Mouse (Mus musculus): ENCODE data around the gene BC003965. TPM values are rescaled to one million over a fixed set of nuclear protein-coding genes. Genes with fewer than 3 reads are reported as not detected.
A peak's percentile ranks its signal among the peaks of the same experiment; 100 is the strongest.

The BC003965 gene
- total RNA-seq (2017): 13.3 and 18.7 TPM in 2 replicates

DNA sequence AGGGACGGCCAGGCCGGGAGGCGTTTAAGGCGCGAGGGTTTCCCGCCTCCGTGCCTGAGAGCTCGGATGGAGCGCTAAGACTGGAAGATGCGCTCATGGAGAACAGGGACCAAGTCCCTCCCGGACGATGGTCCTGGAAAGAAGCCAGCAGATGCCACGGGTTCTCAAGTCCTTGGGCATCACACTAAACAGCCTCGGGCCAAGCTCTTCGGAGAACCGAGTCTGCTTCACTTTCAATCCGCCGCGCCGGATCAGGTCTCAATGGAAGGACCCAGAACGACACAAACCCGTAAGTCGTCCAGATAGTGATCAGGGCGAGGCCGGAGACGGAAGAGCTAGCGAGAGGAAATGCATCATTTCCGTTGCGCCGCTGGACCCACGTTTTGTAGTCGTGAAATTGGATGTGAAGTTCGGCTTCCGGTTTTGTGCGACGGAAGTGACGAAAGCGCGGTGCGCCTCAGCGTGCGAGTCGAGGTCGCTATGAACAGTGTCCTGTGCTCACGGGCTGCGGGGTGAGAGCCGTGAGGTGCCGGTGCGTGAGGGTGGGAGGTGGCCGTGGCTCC is at the start of gene BC003965:
Gene BC003965, plus strand, starts transcription at position 426 of the 563 bp plus-strand sequence.
- ATAC-seq (replicated peaks in 1 of 2; ENCODE audit: insufficient read depth in 1 of 2, low FRiP score in 2 of 2, low TSS enrichment in 1 of 2, low read depth in 1 of 2, poor library complexity in 2 of 2, severe bottlenecking in 2 of 2): peak; percentile 83 to 91

DNA sequence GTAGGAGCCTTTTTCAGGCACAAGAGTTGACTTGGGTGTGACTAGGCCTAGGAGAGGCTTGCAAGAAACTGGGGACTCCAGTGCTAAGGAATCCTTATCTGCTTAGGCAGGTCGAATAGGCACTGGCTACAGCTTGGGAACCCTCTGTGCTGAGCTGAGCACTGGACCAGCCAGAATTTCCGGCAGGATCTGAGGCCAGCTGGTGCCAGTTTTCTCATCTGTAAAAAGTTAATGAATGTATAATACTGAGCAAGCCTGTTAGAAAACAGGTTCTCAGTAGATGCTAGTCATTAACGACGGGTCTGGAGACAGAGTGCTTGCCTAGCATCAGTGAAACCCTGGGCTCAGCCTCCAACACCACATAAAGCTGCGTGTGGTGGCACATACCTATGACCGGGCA is 48.7 kb upstream of the BC003965 start:
- no peak for ATAC-seq (replicated peaks in 1 of 2; ENCODE audit: insufficient read depth in 1 of 2, low FRiP score in 2 of 2, low TSS enrichment in 1 of 2, low read depth in 1 of 2, poor library complexity in 2 of 2, severe bottlenecking in 2 of 2)

DNA sequence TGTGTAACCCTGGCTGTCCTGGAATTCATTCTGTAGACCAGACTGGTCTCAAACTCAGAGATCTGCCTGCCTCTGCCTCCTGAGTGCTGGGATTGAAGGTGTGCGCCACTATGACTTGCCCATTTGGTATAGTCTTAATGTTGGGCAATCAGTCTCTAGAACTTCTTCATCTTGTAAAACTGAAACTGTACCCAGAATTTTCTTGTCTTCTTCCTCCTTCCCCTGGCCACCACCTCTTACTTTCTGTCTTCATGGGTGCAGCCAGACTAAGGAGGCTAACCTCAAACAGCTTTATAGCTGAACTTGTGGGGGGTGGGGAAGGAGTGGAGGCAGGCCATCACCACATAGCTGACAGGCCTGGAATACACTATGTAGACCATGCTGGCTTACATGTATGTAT is 45.6 kb upstream of the BC003965 start:
- ATAC-seq (replicated peaks in 1 of 2; ENCODE audit: insufficient read depth in 1 of 2, low FRiP score in 2 of 2, low TSS enrichment in 1 of 2, low read depth in 1 of 2, poor library complexity in 2 of 2, severe bottlenecking in 2 of 2): no peak

DNA sequence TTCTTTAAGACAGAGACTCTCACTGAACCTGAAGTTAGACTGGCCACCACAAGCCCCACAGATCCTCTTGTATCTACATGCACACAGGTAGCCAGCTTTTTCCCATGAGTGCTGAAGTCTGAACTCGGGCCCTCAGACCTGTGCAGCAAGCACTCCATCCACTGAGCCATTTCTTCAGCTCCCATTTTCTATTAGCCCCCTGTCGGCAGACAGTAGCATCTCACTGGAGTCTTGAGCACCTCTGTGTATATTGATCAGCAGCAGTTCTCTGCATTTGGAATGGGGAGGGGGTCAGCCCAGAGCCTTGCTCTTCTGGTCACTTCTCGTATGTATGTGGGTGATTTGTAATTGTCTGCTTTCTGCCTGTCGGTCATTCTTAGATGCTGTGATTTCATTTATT is 44.4 kb upstream of the BC003965 start:
- ATAC-seq (replicated peaks in 1 of 2; ENCODE audit: insufficient read depth in 1 of 2, low FRiP score in 2 of 2, low TSS enrichment in 1 of 2, low read depth in 1 of 2, poor library complexity in 2 of 2, severe bottlenecking in 2 of 2): no peak

DNA sequence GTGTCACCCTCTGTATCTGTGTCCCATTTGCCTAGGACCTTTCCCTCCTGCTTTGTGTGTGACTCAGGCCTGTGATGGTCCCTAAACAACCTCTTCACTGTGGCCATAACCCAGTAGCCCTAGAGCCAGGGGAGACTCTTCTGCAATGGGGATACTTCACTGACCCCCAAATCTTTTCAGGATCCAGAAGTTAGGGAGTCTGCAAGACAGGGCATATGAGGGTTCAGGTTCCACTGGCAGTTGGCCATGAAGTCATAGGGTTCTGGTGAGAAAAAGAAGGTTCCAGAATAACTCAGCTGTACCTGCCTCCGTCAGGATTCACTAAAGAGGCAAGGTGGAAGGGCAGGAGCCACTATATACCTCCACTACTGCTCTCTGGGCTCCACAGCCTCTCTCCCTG is 22.2 kb upstream of the BC003965 start, which contains the start of gene Ccdc154:
Gene Ccdc154, plus strand, starts transcription at position 301 of the 400 bp plus-strand sequence.
- ATAC-seq (replicated peaks in 1 of 2; ENCODE audit: insufficient read depth in 1 of 2, low FRiP score in 2 of 2, low TSS enrichment in 1 of 2, low read depth in 1 of 2, poor library complexity in 2 of 2, severe bottlenecking in 2 of 2): no peak

DNA sequence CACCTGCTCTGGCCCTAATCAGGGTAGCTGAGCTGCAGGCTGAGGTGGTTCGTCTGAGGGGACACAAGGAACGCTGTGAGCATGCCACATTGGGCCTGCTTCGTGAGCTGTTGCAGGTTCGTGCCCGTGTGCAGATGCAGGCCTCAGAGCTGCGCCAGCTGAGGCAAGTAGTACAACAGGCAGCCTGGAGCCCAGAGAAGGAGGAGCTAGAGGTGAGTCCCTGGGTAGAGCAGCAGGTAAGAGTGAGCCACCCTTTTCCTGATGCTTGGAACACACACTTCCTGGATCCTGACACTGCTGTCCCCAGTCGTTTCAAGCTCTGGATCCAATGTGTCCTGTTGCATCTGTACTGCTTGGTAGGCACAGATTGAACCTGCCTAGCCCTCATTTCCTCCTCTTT is 21.0 kb upstream of the BC003965 start:
- ATAC-seq (replicated peaks in 1 of 2; ENCODE audit: insufficient read depth in 1 of 2, low FRiP score in 2 of 2, low TSS enrichment in 1 of 2, low read depth in 1 of 2, poor library complexity in 2 of 2, severe bottlenecking in 2 of 2): no peak

DNA sequence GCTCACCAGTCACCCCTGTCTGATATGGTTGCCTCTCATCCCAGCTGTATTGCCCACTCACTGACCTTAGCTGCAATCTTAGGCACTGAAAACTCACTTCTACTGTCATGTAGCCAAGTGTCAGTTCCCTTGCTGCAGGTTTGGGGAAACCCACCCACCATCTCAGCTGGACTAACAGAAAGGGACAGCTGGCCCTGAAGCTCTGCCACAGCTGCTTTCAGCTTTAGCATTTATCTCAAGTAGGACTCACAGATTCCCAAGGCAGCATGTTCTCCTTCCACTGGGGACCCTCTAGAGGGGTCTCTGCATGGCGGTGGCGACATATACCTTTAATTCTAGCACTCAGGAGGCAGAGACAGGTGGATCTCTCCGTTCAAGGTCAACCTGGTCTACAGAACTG is 19.6 kb upstream of the BC003965 start:
- ATAC-seq (replicated peaks in 1 of 2; ENCODE audit: insufficient read depth in 1 of 2, low FRiP score in 2 of 2, low TSS enrichment in 1 of 2, low read depth in 1 of 2, poor library complexity in 2 of 2, severe bottlenecking in 2 of 2): no peak

DNA sequence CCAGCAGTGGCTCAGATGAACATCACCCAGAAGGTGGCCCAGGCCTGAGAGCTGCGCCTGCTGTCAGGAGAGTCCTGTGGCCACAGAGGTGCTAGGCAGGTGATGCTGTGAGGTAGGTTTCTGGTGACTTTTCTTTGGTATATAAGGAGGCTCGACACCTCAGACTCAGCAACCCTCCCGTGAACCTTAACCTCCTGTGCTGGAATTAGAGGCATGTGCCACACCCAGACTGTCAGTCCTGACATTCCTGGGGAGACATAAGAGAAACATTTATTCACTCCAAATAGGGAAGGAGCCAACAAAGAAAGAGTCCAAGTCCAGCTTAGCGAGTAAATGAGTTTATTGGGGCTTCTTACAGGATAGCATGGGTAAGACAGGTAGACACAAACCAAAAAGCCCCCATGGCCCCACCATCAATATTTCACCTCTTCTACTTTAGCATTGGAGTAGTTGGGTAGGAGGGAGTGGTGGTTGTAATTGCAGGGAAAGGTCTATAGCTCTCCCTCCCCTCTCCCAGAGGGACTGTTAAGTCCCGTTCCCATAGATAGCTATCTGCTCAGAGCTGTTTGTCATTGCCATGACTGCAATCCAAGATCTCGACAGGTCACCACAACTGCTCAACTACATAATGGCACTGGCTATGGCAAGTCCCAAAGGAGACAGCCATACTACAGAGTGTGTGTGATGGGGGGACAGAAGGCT is 18.2 kb upstream of the BC003965 start:
- ATAC-seq (replicated peaks in 1 of 2; ENCODE audit: insufficient read depth in 1 of 2, low FRiP score in 2 of 2, low TSS enrichment in 1 of 2, low read depth in 1 of 2, poor library complexity in 2 of 2, severe bottlenecking in 2 of 2): no peak

DNA sequence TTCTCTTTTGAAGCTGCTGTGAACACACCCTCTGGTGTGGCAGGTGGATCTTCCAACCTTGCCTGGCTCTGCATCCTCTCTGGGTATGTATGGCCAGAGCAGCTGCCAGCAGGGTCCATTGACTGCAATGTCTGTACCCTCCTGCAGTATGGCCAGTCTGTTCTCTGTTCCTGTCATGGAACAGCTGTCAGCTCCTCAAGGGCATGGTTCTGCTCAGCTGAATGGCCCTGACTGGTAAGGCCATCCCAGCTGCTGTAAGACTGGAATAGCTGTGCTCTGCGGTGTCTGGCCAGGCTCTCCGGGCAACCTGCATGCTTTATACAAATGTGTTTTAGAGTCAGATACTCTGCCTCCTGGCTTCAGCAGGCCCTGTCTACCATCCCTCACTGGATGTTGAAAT is 14.6 kb upstream of the BC003965 start:
- no peak for ATAC-seq (replicated peaks in 1 of 2; ENCODE audit: insufficient read depth in 1 of 2, low FRiP score in 2 of 2, low TSS enrichment in 1 of 2, low read depth in 1 of 2, poor library complexity in 2 of 2, severe bottlenecking in 2 of 2)

DNA sequence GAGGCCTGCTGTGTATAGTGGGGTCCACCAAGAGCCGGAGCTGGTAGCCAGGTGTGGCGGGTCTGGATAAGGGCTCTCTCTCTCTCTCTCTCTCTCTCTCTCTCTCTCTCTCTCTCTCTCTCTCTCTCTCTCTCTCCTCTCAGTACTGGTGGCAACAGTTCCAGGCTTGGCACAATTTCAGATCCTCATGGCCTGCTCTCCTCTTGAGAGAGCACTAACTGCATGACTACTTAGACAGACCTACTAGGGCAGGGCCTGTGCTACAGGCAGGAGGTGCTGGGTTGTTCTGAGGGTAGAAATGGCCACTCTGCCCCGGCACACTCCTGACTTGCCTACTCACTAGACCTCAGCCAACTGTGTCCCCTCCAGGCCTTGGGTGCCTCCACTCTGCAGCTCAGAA is 11.8 kb upstream of the BC003965 start:
- no peak for ATAC-seq (replicated peaks in 1 of 2; ENCODE audit: insufficient read depth in 1 of 2, low FRiP score in 2 of 2, low TSS enrichment in 1 of 2, low read depth in 1 of 2, poor library complexity in 2 of 2, severe bottlenecking in 2 of 2)

DNA sequence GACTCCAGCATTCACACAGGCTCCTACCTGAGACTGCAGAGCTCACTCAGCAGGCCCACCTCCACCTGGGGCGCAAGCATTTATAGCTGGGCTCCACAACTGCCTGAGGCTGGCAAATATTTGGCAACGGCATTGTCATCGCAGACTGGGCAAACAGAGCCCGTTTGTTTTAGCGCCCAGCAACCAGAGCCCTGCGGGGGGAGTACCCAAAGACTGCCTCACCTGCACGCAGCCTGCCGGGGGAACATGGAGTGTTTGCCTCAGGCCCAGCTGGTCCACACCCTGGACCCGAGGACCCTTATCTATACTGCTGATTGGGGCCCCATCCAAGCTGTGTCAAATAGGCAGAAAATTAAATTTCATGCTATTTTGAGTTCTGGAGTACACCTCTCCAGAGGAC is 8.9 kb upstream of the BC003965 start, which contains the start of gene Gm38655:
Gene Gm38655, minus strand, starts transcription at position 61 of the 400 bp plus-strand sequence.
- no peak for ATAC-seq (replicated peaks in 1 of 2; ENCODE audit: insufficient read depth in 1 of 2, low FRiP score in 2 of 2, low TSS enrichment in 1 of 2, low read depth in 1 of 2, poor library complexity in 2 of 2, severe bottlenecking in 2 of 2)

DNA sequence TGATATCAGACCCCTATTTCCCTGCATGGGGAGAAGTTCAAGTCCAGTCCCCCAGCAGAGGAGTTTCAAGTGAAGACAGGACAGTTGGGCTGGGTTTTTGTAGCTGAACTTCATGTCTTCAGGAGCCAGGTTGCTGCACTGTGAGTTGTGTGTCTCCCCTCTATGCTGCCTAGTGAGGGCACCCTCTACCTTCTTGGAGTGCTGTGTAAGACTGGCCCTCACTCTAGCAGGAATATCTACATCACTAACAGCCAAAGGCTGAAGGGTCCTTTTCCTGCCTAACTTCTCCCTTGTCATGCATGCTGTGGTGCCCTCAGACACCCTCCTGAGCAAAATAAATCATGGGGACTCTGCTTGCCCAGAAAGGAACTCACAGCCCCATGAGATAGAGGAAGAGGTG is 1.1 kb upstream of the BC003965 start:
- ATAC-seq (replicated peaks in 1 of 2; ENCODE audit: insufficient read depth in 1 of 2, low FRiP score in 2 of 2, low TSS enrichment in 1 of 2, low read depth in 1 of 2, poor library complexity in 2 of 2, severe bottlenecking in 2 of 2): peak; percentile 17 to 19; a peak in 1 of 4 replicates

DNA sequence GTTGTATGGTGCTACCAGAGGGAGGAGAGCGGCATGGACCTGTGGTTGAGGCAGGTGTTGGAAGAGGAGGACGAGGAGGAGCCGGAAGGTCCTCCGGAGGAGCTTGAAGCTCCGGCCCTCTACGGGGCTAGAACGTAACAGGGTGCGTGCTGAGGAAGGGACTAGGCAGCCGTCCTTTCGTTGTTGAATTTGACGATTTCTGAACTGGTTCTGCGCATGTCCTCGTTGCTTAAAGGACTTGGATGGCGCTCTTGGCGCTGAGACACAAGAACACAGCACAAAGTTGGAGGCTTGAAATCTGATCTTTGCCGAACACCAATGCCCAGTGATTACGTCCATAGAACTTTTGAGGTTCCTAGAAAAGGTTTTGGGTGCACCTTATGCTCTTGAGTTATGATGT is 607 bp downstream of the BC003965 start:
- ATAC-seq (replicated peaks in 1 of 2; ENCODE audit: insufficient read depth in 1 of 2, low FRiP score in 2 of 2, low TSS enrichment in 1 of 2, low read depth in 1 of 2, poor library complexity in 2 of 2, severe bottlenecking in 2 of 2): no peak

DNA sequence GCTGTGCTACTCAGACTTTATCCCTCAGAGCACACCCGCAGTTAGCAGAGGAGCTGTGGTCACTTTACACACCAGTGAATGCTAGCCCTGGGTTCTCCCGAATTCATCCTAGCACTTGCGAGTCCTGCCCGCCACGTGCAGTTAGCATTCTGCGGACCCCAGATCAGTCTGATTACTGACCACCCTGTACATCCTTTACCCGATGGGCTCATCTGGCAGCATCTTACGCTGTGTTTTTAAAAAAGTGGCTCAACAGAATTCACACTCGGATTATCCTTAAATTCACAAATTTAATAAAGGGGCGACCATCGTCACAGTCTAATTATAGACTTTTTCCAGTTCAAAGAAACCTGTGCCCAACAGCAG is 3.4 kb downstream of the BC003965 start:
- ATAC-seq (replicated peaks in 1 of 2; ENCODE audit: insufficient read depth in 1 of 2, low FRiP score in 2 of 2, low TSS enrichment in 1 of 2, low read depth in 1 of 2, poor library complexity in 2 of 2, severe bottlenecking in 2 of 2): no peak

DNA sequence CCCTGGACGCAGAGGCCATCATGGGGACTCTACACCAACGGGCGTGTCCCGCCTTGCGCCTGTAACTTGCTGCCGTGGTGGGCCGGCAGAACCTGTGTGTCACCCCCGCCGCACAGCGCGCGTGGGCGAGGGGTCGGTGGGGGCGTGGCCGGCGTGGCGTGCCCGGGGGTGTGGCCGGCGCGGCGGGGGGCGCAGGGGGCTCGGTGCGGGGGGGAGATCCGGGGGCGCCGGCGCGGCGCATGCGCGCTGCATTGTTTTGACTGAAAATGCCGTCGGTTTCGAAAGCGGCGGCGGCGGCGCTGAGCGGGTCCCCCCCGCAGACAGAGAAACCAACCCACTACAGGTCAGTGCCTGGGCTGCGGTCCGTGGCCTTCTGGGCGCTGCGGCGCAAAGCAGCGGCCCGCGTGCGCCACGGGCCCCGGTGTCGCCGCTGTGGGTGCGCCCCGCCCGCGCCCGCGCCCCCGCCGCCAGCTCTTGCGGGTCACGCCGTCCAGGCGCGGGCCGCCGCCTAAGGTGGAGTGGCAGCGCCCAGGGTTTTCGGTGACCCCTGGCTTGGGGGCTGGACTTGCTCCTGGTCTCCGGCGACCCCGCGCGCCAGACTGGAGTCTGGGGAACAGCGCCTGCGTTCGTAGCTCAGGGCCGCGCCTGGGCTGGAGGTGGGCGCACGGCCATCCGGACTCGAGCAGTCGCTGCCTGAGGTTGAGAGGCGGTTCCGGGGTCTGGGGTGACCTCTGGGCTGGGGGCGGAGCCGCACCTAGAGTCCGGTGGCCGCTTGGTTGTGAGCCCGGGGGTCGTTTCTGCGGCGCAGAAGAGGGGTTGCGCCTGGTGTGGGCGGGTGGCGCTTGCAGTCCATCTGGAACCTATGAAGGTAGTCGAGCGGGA is 4.0 kb downstream of the BC003965 start, which contains the start of gene Unkl:
Gene Unkl, plus strand, starts transcription at position 248 of the 882 bp plus-strand sequence.
- 0 out of 4 replicates have a peak, but pooled peaks of 1 of the 2 experiments have one; percentile 8 for ATAC-seq (replicated peaks in 1 of 2; ENCODE audit: insufficient read depth in 1 of 2, low FRiP score in 2 of 2, low TSS enrichment in 1 of 2, low read depth in 1 of 2, poor library complexity in 2 of 2, severe bottlenecking in 2 of 2)

DNA sequence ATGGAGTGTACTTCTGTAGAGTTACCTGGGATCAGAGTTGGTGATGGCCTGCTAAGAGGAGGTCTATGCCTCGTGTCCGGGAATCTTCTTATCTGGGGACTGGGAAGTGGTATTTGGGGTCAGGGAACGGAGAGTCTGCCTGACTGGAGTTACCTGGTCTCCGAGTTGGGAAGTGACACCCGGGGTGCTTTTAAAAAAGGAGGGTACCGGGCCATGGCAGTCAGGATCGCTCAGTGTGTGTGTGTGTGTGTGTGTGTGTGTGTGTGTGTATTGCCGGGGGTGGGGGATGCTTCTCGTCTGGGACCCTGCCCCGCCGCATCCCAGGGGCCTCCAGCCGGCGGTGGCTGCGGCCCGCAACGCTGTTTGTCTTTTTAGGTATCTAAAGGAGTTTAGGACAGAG is 4.7 kb downstream of the BC003965 start:
- no peak for ATAC-seq (replicated peaks in 1 of 2; ENCODE audit: insufficient read depth in 1 of 2, low FRiP score in 2 of 2, low TSS enrichment in 1 of 2, low read depth in 1 of 2, poor library complexity in 2 of 2, severe bottlenecking in 2 of 2)

DNA sequence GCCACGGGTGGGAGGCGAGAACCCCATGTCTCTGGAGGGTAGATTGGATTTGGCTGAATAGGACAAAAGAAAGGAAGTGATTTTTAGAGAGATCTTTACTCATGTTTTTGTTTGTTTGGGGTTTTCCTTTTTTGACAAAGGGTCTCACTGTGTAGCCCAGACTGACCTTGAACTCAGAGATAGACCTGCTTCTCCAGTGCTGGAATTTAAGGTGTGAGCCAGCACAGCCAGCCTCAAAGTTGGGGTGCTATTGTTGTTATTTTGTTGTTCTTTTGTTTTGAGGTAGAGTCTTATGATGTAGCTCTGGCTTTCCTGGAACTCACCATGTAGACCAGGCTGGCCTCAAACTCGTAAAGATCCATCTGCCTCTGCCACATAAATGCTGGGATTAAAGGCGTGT is 18.0 kb downstream of the BC003965 start:
- no peak for ATAC-seq (replicated peaks in 1 of 2; ENCODE audit: insufficient read depth in 1 of 2, low FRiP score in 2 of 2, low TSS enrichment in 1 of 2, low read depth in 1 of 2, poor library complexity in 2 of 2, severe bottlenecking in 2 of 2)

DNA sequence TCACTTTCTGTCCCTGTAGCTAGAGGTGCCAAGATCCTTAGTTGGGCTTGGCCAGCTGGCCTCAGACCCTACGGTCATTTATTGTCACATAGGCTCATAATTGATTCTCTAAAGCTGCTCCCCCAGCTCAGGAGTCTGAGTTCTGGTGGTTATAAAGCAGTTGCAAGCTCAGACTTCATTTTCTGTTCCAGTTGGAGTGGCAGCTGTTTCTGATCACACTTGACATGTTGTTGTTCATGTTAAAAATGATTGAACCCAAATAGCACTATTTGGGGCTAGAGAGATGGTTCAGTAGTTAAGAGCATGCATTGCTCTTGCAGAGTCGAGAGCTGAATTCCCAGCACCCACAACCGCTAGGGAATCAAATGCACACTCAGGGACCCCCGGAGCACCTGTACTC is 25.7 kb downstream of the BC003965 start:
- ATAC-seq (replicated peaks in 1 of 2; ENCODE audit: insufficient read depth in 1 of 2, low FRiP score in 2 of 2, low TSS enrichment in 1 of 2, low read depth in 1 of 2, poor library complexity in 2 of 2, severe bottlenecking in 2 of 2): no peak
